Mouse (Mus musculus): ENCODE results near the gene Pdlim5. TPM values are rescaled to one million over a fixed set of nuclear protein-coding genes. Genes with fewer than 3 reads are reported as not detected.

The Pdlim5 gene
- polyA plus RNA-seq (2021; fragmentation: Nextera tagmentation), result 10.4 and 11.9 TPM in 2 replicates
- long read RNA-seq, experiment 1, partial matches to known transcripts, result 4 of 19 reads
- long read RNA-seq, experiment 1, other reads (novel, unspliced or antisense), result 14 of 19 reads
- long read RNA-seq, experiment 2, full-length matches to known transcripts, result 13 of 59 reads
- long read RNA-seq, experiment 2, partial matches to known transcripts, result 5 of 59 reads
- long read RNA-seq, experiment 2, other reads (novel, unspliced or antisense), result 41 of 59 reads

GRCm38 (mm10) chr3:142395520-142396193 is at the start of gene Pdlim5:
TSS of gene Pdlim5 (minus strand) at chr3:142395696.

Other genes starting within 250 kb of the Pdlim5 start
- gene Bmpr1b, start 226.3 kb downstream of the Pdlim5 start, polyA plus RNA-seq (2021; fragmentation: Nextera tagmentation), result 4.1 and 6.0 TPM in 2 replicates
- 0.30 and 0.77 TPM in 2 replicates for gene Gbp5, start 98.3 kb upstream of the Pdlim5 start, polyA plus RNA-seq (2021; fragmentation: Nextera tagmentation)
- 3.0 and 4.4 TPM in 2 replicates for gene Gbp7, start 134.6 kb upstream of the Pdlim5 start, polyA plus RNA-seq (2021; fragmentation: Nextera tagmentation)
- 2.7 and 5.5 TPM in 2 replicates for gene Gbp3, start 164.3 kb upstream of the Pdlim5 start, polyA plus RNA-seq (2021; fragmentation: Nextera tagmentation)
- not detected in 2 replicates for gene Gbp2b, start 199.2 kb upstream of the Pdlim5 start, polyA plus RNA-seq (2021; fragmentation: Nextera tagmentation)
- 2.6 and 3.8 TPM in 2 replicates for gene Gbp2, start 224.9 kb upstream of the Pdlim5 start, polyA plus RNA-seq (2021; fragmentation: Nextera tagmentation)

Data from layer of hippocampus, adult 6 months (tissue).